11 mouse cellular contexts compared by ENCODE assay signal in genomic region chr10:79920056-79920890, GRCm38 (mm10). TPM values are rescaled to one million over a fixed set of nuclear protein-coding genes. Genes with fewer than 3 reads are reported as not detected.
DNase-seq lines count a peak whose midpoint lies in the region; ATAC-seq lines count a peak whose summit lies in the region.
"Had no signal": no experiment of that assay in that cellular context is flagged by ENCODE, and none has a peak within 500 bp of the region (broad histone marks: within the 10 kb centered on the region; RNA-seq: fewer than 3 reads in every experiment).

No protein-coding gene starts in this region.

- H3K27ac ChIP-seq in heart, embryonic 15.5 days, result no peak overlapping the region
- H3K27ac ChIP-seq in hindbrain, embryonic 11.5 days (ENCODE audit: low read depth, low read length), result no peak overlapping the region
- no peak overlapping the region for H3K27ac ChIP-seq in midbrain, embryonic 11.5 days (ENCODE audit: low read depth, low read length)

- H3K4me3 ChIP-seq in heart, embryonic 15.5 days, result peak overlapping the region; percentile 38
- H3K4me3 ChIP-seq in hindbrain, embryonic 11.5 days (ENCODE audit: low read depth, low read length), result no peak overlapping the region
- 0 out of 2 replicates have a peak overlapping the region, but pooled peaks have one; percentile 2 for H3K4me3 ChIP-seq in midbrain, embryonic 11.5 days (ENCODE audit: low read depth, low read length)

- H3K9me3 ChIP-seq in heart, embryonic 15.5 days (replicated peaks), result no peaks in the 10 kb centered on the region
- H3K9me3 ChIP-seq in hindbrain, embryonic 11.5 days (ENCODE audit: control insufficient read depth, low read length), result no peaks in the 10 kb centered on the region
- no peaks in the 10 kb centered on the region for H3K9me3 ChIP-seq in midbrain, embryonic 11.5 days (ENCODE audit: control insufficient read depth, low read length)

- no peak overlapping the region for H3K9ac ChIP-seq in heart, embryonic 15.5 days
- no peak overlapping the region for H3K9ac ChIP-seq in hindbrain, embryonic 11.5 days (ENCODE audit: low read depth, low read length)
- peak overlapping the region; percentile 12; the same call in 1 of the 2 replicates for H3K9ac ChIP-seq in midbrain, embryonic 11.5 days (ENCODE audit: low read length)

- H3K36me3 ChIP-seq in heart, embryonic 15.5 days, result no peaks in the 10 kb centered on the region
- H3K36me3 ChIP-seq in hindbrain, embryonic 11.5 days (ENCODE audit: control insufficient read depth, insufficient read depth, low read length), result no peaks in the 10 kb centered on the region
- H3K36me3 ChIP-seq in midbrain, embryonic 11.5 days (ENCODE audit: control insufficient read depth, insufficient read depth, low read length), result no peaks in the 10 kb centered on the region

- WGBS in heart, embryonic 15.5 days, result 25% methylated on average over 26 of the region's 26 CpGs
- WGBS in hindbrain, embryonic 11.5 days, result 16% methylated on average over 26 of the region's 26 CpGs
- WGBS in midbrain, embryonic 11.5 days, result 15% methylated on average over 26 of the region's 26 CpGs

- ATAC-seq in heart, embryonic 15.5 days (replicated peaks; ENCODE audit: insufficient number of reproducible peaks, insufficient read depth, low FRiP score, low read depth), result no peak
- ATAC-seq in hindbrain, embryonic 11.5 days (ENCODE audit: low FRiP score), result peak; percentile 16; the same call in 1 of the 2 replicates
- peak; percentile 39 for ATAC-seq in midbrain, embryonic 11.5 days (ENCODE audit: low FRiP score)

- no peak for DNase-seq in heart, adult 11 months
- peak; percentile 18 for DNase-seq in R1 (ENCODE audit: low read depth, low spot score)
- peak; percentile 33 for DNase-seq in hindbrain, embryonic 11.5 days (ENCODE audit: low spot score)
- DNase-seq in midbrain, embryonic 11.5 days (ENCODE audit: low spot score, missing footprints), result peak; percentile 91
- no peak for DNase-seq in ovary, adult 18-20 months (ENCODE audit: low spot score)
- DNase-seq in spleen, postnatal 4 days (ENCODE audit: low spot score in 2 of 2), result no peak
- DNase-seq in layer of hippocampus, postnatal 10 days (ENCODE audit: low spot score in 2 of 2), result no peak

- peaks cover 65% of the 10 kb centered on the region for H3K27me3 ChIP-seq in heart, embryonic 15.5 days
- H3K27me3 ChIP-seq in hindbrain, embryonic 11.5 days (ENCODE audit: control insufficient read depth, insufficient read depth, low read length), result peaks cover 67% of the 10 kb centered on the region
- H3K27me3 ChIP-seq in midbrain, embryonic 11.5 days (ENCODE audit: control insufficient read depth, insufficient read depth, low read length), result peaks cover 60% of the 10 kb centered on the region

- H3K4me2 ChIP-seq in heart, embryonic 15.5 days, result peak overlapping the region; percentile 63
- H3K4me2 ChIP-seq in hindbrain, embryonic 11.5 days (replicated peaks; ENCODE audit: low read depth, low read length), result 0 out of 2 replicates have a peak overlapping the region, but pooled peaks have one; percentile 29
- no peak overlapping the region; the same call in 1 of the 2 replicates for H3K4me2 ChIP-seq in midbrain, embryonic 11.5 days

- peaks cover 54% of the 10 kb centered on the region for H3K4me1 ChIP-seq in heart, embryonic 15.5 days (replicated peaks)
- H3K4me1 ChIP-seq in hindbrain, embryonic 11.5 days (replicated peaks; ENCODE audit: control insufficient read depth, insufficient read depth, low read length), result peaks cover 22% of the 10 kb centered on the region
- peaks cover 27% of the 10 kb centered on the region for H3K4me1 ChIP-seq in midbrain, embryonic 11.5 days (ENCODE audit: control insufficient read depth, insufficient read depth, low read length)

RNA-seq across cellular contexts. Expression of gene R3hdm4, which starts 0.7 kb away (rescaled TPM):
- polyA plus RNA-seq in heart, embryonic 15.5 days (2015; fragmentation: Nextera tagmentation; extraction: Ambion mirVana), result 95.2 and 118 TPM in 2 replicates
- polyA plus RNA-seq in hindbrain, embryonic 11.5 days (2014; fragmentation: Nextera tagmentation; extraction: Ambion mirVana), result 131 and 139 TPM in 2 replicates
- 127 and 135 TPM in 2 replicates for polyA plus RNA-seq in midbrain, embryonic 11.5 days (2014; fragmentation: Nextera tagmentation; extraction: Ambion mirVana)
- 100 to 1,000 TPM; 380 to 386 TPM for total RNA-seq in layer of hippocampus, postnatal 10 days (2021)

RNA-seq across cellular contexts. Expression of gene Kiss1r, which starts 3.5 kb away (rescaled TPM):
- polyA plus RNA-seq in heart, embryonic 15.5 days (2015; fragmentation: Nextera tagmentation; extraction: Ambion mirVana), result 0.34 and 0.51 TPM in 2 replicates
- 0.26 and 0.36 TPM in 2 replicates for polyA plus RNA-seq in hindbrain, embryonic 11.5 days (2014; fragmentation: Nextera tagmentation; extraction: Ambion mirVana)
- polyA plus RNA-seq in midbrain, embryonic 11.5 days (2014; fragmentation: Nextera tagmentation; extraction: Ambion mirVana), result 0.34 and 0.61 TPM in 2 replicates
- total RNA-seq in layer of hippocampus, postnatal 10 days (2021), result 1 to 10 TPM; 7.5 TPM

RNA-seq across cellular contexts. Expression of gene Arid3a, which starts 6.6 kb away (rescaled TPM):
- polyA plus RNA-seq in heart, embryonic 15.5 days (2015; fragmentation: Nextera tagmentation; extraction: Ambion mirVana), result 2.1 and 3.7 TPM in 2 replicates
- polyA plus RNA-seq in hindbrain, embryonic 11.5 days (2014; fragmentation: Nextera tagmentation; extraction: Ambion mirVana), result 4.9 and 9.0 TPM in 2 replicates
- polyA plus RNA-seq in midbrain, embryonic 11.5 days (2014; fragmentation: Nextera tagmentation; extraction: Ambion mirVana), result 4.2 and 6.2 TPM in 2 replicates
- 1 to 10 TPM; 5.5 to 8.4 TPM for total RNA-seq in layer of hippocampus, postnatal 10 days (2021)

RNA-seq across cellular contexts. Expression of gene Gm26602, which starts 9.6 kb away (rescaled TPM):
- 15.7 TPM in 1 of 2 replicates, not detected in the other for polyA plus RNA-seq in heart, embryonic 15.5 days (2015; fragmentation: Nextera tagmentation; extraction: Ambion mirVana)
- polyA plus RNA-seq in hindbrain, embryonic 11.5 days (2014; fragmentation: Nextera tagmentation; extraction: Ambion mirVana), result 23.6 and 25.3 TPM in 2 replicates
- polyA plus RNA-seq in midbrain, embryonic 11.5 days (2014; fragmentation: Nextera tagmentation; extraction: Ambion mirVana), result 20.6 and 25.6 TPM in 2 replicates
- total RNA-seq in layer of hippocampus, postnatal 10 days (2021), result not detected
- total RNA-seq: heart, adult 8-10 months had no signal
- polyA plus RNA-seq: liver, embryonic 16.5 days; spleen, adult 2 months had no signal

RNA-seq across cellular contexts. Expression of gene Med16, which starts 11.6 kb away (rescaled TPM):
- 34.8 and 45.7 TPM in 2 replicates for polyA plus RNA-seq in heart, embryonic 15.5 days (2015; fragmentation: Nextera tagmentation; extraction: Ambion mirVana)
- polyA plus RNA-seq in hindbrain, embryonic 11.5 days (2014; fragmentation: Nextera tagmentation; extraction: Ambion mirVana), result 33.7 and 41.8 TPM in 2 replicates
- 39.7 and 45.7 TPM in 2 replicates for polyA plus RNA-seq in midbrain, embryonic 11.5 days (2014; fragmentation: Nextera tagmentation; extraction: Ambion mirVana)
- 10 to 100 TPM; 55.7 to 56.2 TPM for total RNA-seq in layer of hippocampus, postnatal 10 days (2021)

Comparison
In these comparisons a context has a peak if more than half of its experiments do, and no peak if none do; other contexts are left out.
1. DNase-seq: peak in R1 (single experiment), hindbrain, embryonic 11.5 days (single experiment) and midbrain, embryonic 11.5 days (single experiment); none in heart, adult 11 months (single experiment), ovary, adult 18-20 months (single experiment), spleen, postnatal 4 days (0 of 2) and layer of hippocampus, postnatal 10 days (0 of 2).